Mouse (Mus musculus) regulatory T cell (primary cell): ENCODE measurements at regions not wholly inside any gene's neighbourhood (a gene's known extent, or its start where the extent isn't known, plus 50 kb on each side); places are given as distances from the start of the nearest gene placed in this dataset.

Source experiments
- in situ Hi-C: fragments of 300-600 bp; cut with MboI, MseI; formaldehyde crosslinking; loops from one replicate; pipeline ENCODE4 v1.15.1; 2025; ENCODE audit warnings: high pct_unique_total_duplicates

DNA sequence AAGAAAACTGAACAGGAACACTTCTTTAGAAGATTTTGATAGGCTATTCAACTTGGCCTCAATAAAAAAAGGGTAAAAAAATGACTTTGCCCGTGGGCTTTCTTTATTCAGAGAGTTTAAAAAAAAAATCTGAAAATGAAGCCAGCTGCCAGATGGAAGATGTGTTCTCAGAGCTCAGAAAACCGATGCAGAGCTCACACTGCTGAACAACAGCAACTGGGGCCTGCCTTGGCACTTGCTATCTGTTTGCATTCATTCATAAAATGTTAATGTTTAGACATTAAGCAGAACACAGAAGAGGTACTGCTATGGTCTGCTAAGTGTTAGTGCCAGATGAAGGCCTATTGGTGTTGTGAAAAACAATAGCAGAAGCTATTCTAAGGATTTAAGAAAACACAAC is 173.8 kb upstream of the Smc2 start:
- in situ Hi-C loops: no loop called here

DNA sequence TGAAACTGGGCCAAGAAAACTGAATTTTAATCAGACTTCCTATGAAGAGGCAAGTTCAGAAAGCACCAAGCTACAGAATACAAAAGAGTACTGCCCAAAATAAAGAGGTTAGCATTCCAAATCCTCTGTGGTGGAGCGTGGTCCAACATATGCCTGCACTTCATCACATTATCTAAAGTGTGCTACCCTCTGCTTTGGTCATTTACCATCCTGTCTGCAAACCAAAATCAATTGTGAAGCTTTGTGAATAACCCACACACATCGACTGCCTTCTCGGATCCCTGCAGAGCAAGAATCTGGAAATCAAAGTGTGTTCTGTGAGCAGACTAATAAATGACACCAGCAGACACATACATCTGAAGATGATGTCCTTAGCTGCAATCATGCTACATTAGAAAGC is 156.6 kb upstream of the Smc2 start:
- in situ Hi-C loops: no loop called here

DNA sequence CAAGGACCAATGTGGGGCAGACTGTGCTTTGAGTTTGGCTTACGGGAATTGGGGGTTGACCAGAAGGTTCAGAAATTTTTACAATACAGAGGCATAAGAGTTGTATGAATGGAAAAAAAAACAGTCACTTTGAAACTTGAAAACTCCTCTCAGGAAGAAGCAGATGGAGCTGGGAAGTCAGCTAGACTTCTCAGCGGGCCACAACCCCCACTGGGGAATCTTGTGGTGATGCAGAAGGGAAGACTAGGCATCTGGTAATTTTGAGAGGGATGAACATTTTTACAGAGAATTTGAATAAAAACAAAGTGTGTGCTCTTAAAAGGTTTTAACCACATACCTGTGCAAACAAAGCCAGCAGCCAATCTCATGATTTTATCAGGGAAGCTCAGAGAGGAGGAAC is 154.1 kb upstream of the Smc2 start:
- in situ Hi-C loops: no loop called here

DNA sequence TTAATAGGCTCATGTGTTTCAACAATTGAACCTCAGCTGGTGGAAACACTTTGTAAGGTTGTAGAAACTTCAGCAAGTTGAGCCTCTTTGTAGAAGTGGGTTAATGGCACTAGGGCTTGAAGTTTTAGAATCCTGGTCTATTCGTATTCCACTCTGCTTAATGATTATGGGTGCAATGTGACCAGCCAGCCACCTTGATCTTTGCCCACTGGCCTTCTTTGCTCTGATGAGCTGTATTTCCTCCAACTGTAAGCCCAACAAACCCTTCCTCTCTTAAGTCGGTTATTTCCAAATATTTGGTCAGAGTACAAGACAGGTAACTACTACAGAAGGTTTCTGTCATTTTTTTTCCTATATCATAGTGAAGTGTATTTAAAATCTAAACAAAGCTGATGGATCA is 145.4 kb upstream of the Smc2 start:
- in situ Hi-C loops: no loop called here

DNA sequence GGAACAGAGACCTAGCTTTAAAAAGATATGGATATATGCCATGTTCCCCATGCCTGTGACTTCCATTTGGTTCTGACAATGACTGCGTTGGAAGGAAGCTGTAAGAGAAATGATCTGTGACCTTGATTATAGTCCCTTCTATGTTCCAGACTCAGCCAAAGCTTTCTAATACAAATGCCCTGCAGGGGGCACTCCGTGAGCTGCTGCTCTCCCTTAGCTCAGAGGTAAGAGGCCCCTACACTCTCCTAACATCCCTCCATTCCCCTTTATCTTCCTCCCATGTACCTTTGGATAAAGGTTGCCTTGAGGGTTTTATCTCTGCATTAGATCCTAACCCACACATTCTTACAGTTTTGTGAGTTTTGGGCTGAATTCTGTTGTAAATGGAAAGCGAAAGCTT is 139.8 kb upstream of the Smc2 start:
- in situ Hi-C loops: no loop called here

DNA sequence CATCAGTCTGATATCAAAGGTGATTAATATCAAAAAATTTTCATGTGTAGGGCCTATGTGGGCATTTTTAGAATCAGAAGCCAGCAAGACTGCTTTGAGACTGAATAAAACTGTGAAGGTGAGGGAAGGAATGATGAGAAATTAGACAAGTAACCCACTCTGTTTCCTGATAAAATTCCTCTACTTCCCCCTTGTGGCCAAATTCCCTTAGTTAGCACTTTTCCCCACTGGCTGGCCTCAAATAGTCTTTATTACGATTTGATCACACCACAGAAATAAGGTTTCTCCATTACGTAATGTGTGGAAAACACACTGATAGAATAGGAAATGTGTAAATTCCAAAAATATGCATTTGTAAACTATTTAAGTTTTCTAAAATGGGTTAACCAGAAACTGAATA is 137.4 kb upstream of the Smc2 start:
- in situ Hi-C loops: no loop called here

DNA sequence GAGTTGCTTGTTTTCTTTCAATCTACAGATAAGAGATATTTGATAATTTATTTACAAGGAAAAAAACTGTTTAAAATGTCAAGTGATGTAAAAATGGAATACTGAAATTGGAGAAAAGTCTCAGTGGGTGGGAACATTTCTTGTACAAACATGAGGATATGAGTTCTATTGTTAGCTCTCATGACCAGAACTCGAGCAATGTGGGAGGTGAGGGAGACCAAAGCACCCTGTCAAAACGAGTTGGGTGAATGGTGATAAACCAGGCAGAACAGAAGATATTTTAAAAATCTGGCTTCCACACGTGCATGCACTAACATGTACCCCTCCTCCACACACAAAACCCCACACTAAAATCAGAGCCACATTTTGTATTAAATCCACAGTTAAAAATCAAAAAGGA is 114.7 kb upstream of the Smc2 start:
- in situ Hi-C loops: no loop called here

DNA sequence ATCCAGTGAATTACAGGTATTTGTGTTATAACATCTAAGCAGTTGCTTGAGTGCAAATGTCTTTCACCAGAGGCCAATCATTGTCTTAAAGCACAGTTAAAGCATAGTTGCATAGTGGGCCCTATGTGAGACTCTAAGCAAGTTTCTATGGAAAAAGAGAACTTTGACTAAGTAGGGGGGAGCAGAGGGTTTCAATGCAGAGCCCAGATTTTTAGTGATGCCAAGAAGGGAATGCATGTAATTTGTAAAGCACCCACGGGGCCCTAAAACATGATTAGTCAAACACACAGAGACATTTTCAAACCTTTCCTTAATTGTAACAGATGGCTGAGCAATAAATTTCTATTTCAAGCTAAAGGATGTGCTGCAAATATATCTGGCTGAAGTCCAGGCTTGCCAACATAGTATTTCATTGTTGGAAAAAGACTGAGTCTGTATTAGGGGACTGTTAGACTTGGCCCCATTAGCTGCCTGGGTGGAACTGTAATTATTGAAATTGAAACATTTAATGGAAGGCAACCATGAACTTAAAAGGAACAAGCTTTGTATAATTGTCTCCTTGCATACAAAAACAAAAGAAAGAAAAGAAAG is 107.6 kb upstream of the Smc2 start:
- in situ Hi-C loops: no loop called here

DNA sequence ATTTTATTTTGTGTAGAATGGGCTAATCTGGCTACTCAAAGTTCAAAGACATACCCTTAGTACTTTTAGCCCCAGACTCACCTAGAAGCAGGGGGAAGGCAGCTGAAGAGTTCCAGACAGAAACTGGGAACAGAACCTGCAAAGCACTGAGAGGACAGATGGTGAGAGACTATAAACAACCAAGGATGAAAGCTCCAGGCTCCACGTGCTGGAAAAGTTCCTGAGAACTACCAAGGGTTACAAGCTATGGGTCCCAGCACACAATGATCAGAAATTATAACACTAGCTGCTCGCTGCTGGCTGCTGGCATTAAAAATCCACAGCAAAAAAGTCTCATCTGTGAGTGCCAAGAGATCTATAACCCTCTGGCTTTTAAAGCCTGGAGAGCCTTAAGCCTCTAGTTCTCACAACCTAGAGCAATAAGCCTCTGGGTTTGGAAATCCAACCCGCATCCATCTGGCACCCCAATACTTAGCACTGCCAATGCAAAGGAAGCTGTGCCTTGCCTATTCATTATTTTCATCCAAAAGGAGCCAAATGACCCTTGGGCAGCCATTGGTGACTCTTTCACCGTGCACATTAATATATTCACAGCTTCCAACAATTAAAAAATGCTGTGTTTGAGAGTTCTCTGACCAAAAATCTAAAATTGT is 102.6 kb upstream of the Smc2 start:
- in situ Hi-C loops: no loop called here

DNA sequence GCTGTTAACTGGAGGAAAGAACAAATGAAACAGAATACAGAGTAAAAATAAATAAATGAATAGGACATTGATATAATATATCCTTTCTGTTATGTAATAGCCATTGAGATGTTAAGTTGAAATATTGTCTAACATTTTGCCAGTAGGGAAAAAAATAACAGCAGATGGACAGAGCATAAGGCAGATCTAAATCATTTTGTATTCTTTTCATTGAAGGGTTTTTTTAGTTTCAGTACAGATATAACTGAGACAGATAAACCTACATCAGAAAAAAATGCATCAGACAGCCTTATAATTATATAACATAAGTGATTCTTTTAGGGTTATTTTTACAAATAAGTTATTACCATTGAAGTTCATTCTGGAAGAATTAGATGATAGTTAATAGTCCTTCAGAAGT is 97.8 kb upstream of the Smc2 start:
- in situ Hi-C loops: no loop called here

DNA sequence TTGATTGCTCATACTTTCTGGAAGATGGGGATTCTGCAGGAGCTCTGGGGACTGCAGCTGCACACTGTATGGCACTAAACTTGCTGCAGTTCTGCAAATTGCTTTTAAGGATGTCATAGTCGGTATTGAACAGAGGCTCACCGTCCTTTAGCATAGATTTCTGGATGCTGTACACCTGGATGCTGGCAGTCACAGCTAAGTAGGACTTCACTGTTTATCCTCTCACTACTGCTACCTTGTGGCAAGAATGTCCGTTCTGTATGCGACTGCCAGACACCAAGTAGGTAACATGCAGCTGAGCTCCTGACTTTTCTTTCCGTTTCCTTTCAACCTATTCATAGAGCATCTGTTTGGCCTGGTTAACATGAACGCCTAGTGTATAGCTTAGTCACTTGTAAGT is 77.3 kb upstream of the Smc2 start:
- in situ Hi-C loops: loop anchor here (10.0 kb wide), 1 partner anchor 1637 kb away; no protein-coding TSS in a partner anchor

DNA sequence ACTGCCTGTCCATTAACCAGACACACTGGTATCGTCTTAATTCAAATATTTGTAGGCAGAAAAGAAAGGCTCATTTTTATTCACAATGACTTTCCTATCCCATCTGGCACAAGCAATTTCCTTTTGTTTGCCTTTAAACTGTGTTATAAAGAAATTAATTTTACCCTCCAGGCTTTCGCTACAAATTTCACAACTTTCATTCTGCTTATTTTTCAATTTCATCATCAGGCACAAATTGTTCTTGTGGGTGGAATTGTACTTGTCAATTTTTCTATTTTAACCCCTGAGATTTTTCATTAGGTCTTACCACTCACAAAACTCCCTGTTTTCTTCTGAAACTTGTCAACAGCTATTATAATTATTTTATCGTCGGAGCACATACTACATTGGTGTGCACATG is 73.2 kb upstream of the Smc2 start:
- in situ Hi-C loops: loop anchor here (10.0 kb wide), 1 partner anchor 1641 kb away; no protein-coding TSS in a partner anchor

DNA sequence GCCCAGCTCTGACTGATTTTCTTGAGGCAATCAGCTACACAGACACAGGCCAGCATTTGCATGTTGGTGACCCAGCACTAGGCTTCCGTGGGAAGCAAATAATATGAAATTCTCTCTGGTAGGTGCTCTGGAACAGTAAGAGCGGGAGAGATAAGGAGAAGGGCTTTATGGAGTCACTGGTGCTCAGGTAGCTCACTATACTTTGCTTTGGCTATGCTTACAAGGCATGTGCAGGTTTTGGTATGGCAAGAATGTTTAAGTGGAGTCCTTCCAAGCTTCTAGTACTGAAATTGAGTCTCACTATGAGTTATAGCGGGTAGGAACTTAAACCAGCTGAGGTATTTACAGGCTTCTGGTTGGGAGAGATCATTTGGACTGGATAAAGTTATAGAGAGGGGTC is 70.5 kb upstream of the Smc2 start:
- in situ Hi-C loops: loop anchor here (10.0 kb wide), 1 partner anchor 1644 kb away; no protein-coding TSS in a partner anchor
